Mouse (Mus musculus) forebrain, embryonic 16.5 days (tissue): ENCODE data around the gene Slxl1. TPM values are rescaled to one million over a fixed set of nuclear protein-coding genes. Genes with fewer than 3 reads are reported as not detected.
"Not testable (repeated sequence)": the region's sequence is repeated elsewhere in the genome, so short reads cannot be mapped to it uniquely, and the experiment has no call there.

Experiments used
- ATAC-seq: fragments of 200-750 bp; cut with Nextera tagmentation; 2 replicates; pipeline ENCODE4 v1.8.0; 2017; ENCODE audit warnings: mild to moderate bottlenecking, moderate library complexity
- H3K27ac ChIP-seq: fragments of 300-500 bp; sonication (generic); 2 replicates; pipeline ENCODE4 v1.5.1; 2014; ENCODE audit warnings: low read length, control low read depth
- H3K27me3 ChIP-seq: fragments of 300-500 bp; sonication (generic); replicated peaks from 2 replicates; pipeline ENCODE4 v1.6.1; 2014; ENCODE audit warnings: low read length; ENCODE audit not compliant: control insufficient read depth, insufficient read depth
- H3K36me3 ChIP-seq: fragments of 300-500 bp; sonication (generic); 2 replicates; pipeline ENCODE4 v1.6.1; 2014; ENCODE audit not compliant: control insufficient read depth, insufficient read depth
- H3K4me1 ChIP-seq: fragments of 300-500 bp; sonication (generic); replicated peaks from 2 replicates; pipeline ENCODE4 v1.6.1; 2014; ENCODE audit warnings: low read length; ENCODE audit not compliant: control insufficient read depth, insufficient read depth
- H3K4me2 ChIP-seq: fragments of 300-500 bp; sonication (generic); 2 replicates; pipeline ENCODE4 v1.6.1; 2014; ENCODE audit warnings: mild to moderate bottlenecking, low read length, control low read depth
- H3K4me3 ChIP-seq: fragments of 300-500 bp; sonication (generic); replicated peaks from 2 replicates; pipeline ENCODE4 v1.5.1; 2014; ENCODE audit warnings: mild to moderate bottlenecking, low read length, control low read depth
- H3K9ac ChIP-seq: fragments of 300-500 bp; sonication (generic); replicated peaks from 2 replicates; pipeline ENCODE4 v1.6.1; 2014; ENCODE audit warnings: low read depth, low read length, control low read depth
- H3K9me3 ChIP-seq: fragments of 300-500 bp; sonication (generic); 2 replicates; pipeline ENCODE4 v1.6.1; 2016; ENCODE audit warnings: low read length; ENCODE audit not compliant: control insufficient read depth
- WGBS: fragments of 180-500 bp; shearing (Covaris S2); extraction: QIAGEN DNeasy Blood & Tissue Kit; methylation state at CpG from one replicate; pipeline ENCODE4 v1.1.7; 2014; 5-methylcytosine and 5-hydroxymethylcytosine counted together
- polyA plus RNA-seq: library from polyadenylated mRNA; unstranded; fragments of >200 nt; fragmentation: Nextera tagmentation; extraction: Ambion mirVana; gene quantifications from 2 replicates; pipeline ENCODE4 v1.2.1, GENCODE M21; 2015

Gene Slxl1
- not detected in 2 replicates for polyA plus RNA-seq

GRCm38 (mm10) chrX:55226576-55226975 lies at the start of gene Slxl1:
Gene Slxl1, plus strand, starts transcription at chrX:55226876.
- not testable (repeated sequence) for H3K4me2 ChIP-seq, H3K9me3 ChIP-seq, H3K9ac ChIP-seq, H3K27ac ChIP-seq, ATAC-seq, H3K27me3 ChIP-seq, H3K4me1 ChIP-seq, H3K36me3 ChIP-seq, H3K4me3 ChIP-seq
- WGBS: no CpG with 5 or more reads among the region's 6 CpGs
